Mouse (Mus musculus): Measurements from ENCODE around the gene Hist1h2ad. TPM values are rescaled to one million over a fixed set of nuclear protein-coding genes. Genes with fewer than 3 reads are reported as not detected.

Gene Hist1h2ad
- 7.2 and 13.6 TPM in 2 replicates for polyA plus RNA-seq (2012; rRNA removed)

- DNase-seq (ENCODE audit: low read depth) = peak; percentile 100
These were observed at the start of gene Hist1h2ad, which contains the start of gene Hist1h2bf for GRCm38 (mm10) chr13:23573898-23574524. Gene Hist1h2ad, plus strand, starts transcription at chr13:23574381. Gene Hist1h2bf, minus strand, starts transcription at chr13:23574196.

- TF ChIP-seq CTCF (IDR thresholded peaks at IDR 0.05; ENCODE audit: borderline replicate concordance, extremely low read depth, insufficient read depth, insufficient read length) (peak; percentile 84; the same call in 1 of the 2 replicates), POLR2A (IDR thresholded peaks at IDR 0.05; ENCODE audit: borderline replicate concordance, extremely low read depth, insufficient read depth, insufficient read length, poor library complexity, severe bottlenecking) (no peak)
- DNase-seq (ENCODE audit: low read depth) = peak; percentile 94
These were observed 49.5 kb upstream of the Hist1h2ad start for GRCm38 (mm10) chr13:23524654-23525053.

GRCm38 (mm10) chr13:23525901-23526300 lies 48.3 kb upstream of the Hist1h2ad start:
- DNase-seq (ENCODE audit: low read depth) = no peak
- no peak for TF ChIP-seq POLR2A (IDR thresholded peaks at IDR 0.05; ENCODE audit: borderline replicate concordance, extremely low read depth, insufficient read depth, insufficient read length, poor library complexity, severe bottlenecking)
- no peak for TF ChIP-seq CTCF (IDR thresholded peaks at IDR 0.05; ENCODE audit: borderline replicate concordance, extremely low read depth, insufficient read depth, insufficient read length)

GRCm38 (mm10) chr13:23526312-23526711 lies 47.9 kb upstream of the Hist1h2ad start:
- no peak for TF ChIP-seq POLR2A (IDR thresholded peaks at IDR 0.05; ENCODE audit: borderline replicate concordance, extremely low read depth, insufficient read depth, insufficient read length, poor library complexity, severe bottlenecking)
- peak; percentile 96 for DNase-seq (ENCODE audit: low read depth)

GRCm38 (mm10) chr13:23529005-23529404 lies 45.2 kb upstream of the Hist1h2ad start:
- TF ChIP-seq CTCF (IDR thresholded peaks at IDR 0.05; ENCODE audit: borderline replicate concordance, extremely low read depth, insufficient read depth, insufficient read length) (no peak), POLR2A (IDR thresholded peaks at IDR 0.05; ENCODE audit: borderline replicate concordance, extremely low read depth, insufficient read depth, insufficient read length, poor library complexity, severe bottlenecking) (no peak)
- DNase-seq (ENCODE audit: low read depth) = peak; percentile 15

GRCm38 (mm10) chr13:23529480-23530165 lies 44.6 kb upstream of the Hist1h2ad start:
- no peak for DNase-seq (ENCODE audit: low read depth)
- TF ChIP-seq POLR2A (IDR thresholded peaks at IDR 0.05; ENCODE audit: borderline replicate concordance, extremely low read depth, insufficient read depth, insufficient read length, poor library complexity, severe bottlenecking) (no peak), CTCF (IDR thresholded peaks at IDR 0.05; ENCODE audit: borderline replicate concordance, extremely low read depth, insufficient read depth, insufficient read length) (no peak)

- no peak for TF ChIP-seq CTCF (IDR thresholded peaks at IDR 0.05; ENCODE audit: borderline replicate concordance, extremely low read depth, insufficient read depth, insufficient read length)
- TF ChIP-seq POLR2A (IDR thresholded peaks at IDR 0.05; ENCODE audit: borderline replicate concordance, extremely low read depth, insufficient read depth, insufficient read length, poor library complexity, severe bottlenecking) = no peak
- peak; percentile 78 for DNase-seq (ENCODE audit: low read depth)
These were observed 43.8 kb upstream of the Hist1h2ad start for GRCm38 (mm10) chr13:23530181-23530900.

- TF ChIP-seq POLR2A (IDR thresholded peaks at IDR 0.05; ENCODE audit: borderline replicate concordance, extremely low read depth, insufficient read depth, insufficient read length, poor library complexity, severe bottlenecking) = peak; percentile 76; the same call in 1 of the 2 replicates
- TF ChIP-seq CTCF (IDR thresholded peaks at IDR 0.05; ENCODE audit: borderline replicate concordance, extremely low read depth, insufficient read depth, insufficient read length) = no peak
- DNase-seq (ENCODE audit: low read depth) = peak; percentile 99
These were observed 43.0 kb upstream of the Hist1h2ad start, which contains the start of gene Hist1h4h for GRCm38 (mm10) chr13:23530901-23531875. Gene Hist1h4h, plus strand, starts transcription at chr13:23531050.

GRCm38 (mm10) chr13:23532262-23533075 lies 41.7 kb upstream of the Hist1h2ad start:
- peak; percentile 23 for DNase-seq (ENCODE audit: low read depth)
- TF ChIP-seq CTCF (IDR thresholded peaks at IDR 0.05; ENCODE audit: borderline replicate concordance, extremely low read depth, insufficient read depth, insufficient read length) (no peak), POLR2A (IDR thresholded peaks at IDR 0.05; ENCODE audit: borderline replicate concordance, extremely low read depth, insufficient read depth, insufficient read length, poor library complexity, severe bottlenecking) (no peak)

GRCm38 (mm10) chr13:23533560-23534367 lies 40.4 kb upstream of the Hist1h2ad start, which contains the start of gene Hist1h2af:
Gene Hist1h2af, plus strand, starts transcription at chr13:23533906.
- peak; percentile 97 for DNase-seq (ENCODE audit: low read depth)
